Mouse (Mus musculus): Measurements from ENCODE around the gene Olfr877.

Gene Olfr877

GRCm38 (mm10) chr9:37853969-37854368 is at the start of gene Olfr877:
Gene Olfr877, plus strand, starts transcription at chr9:37854269.
- DNase-seq (ENCODE audit: low spot score in 2 of 2): no peak

- no peak for DNase-seq (ENCODE audit: low spot score in 2 of 2)
Observed at GRCm38 (mm10) chr9:37807235-37807634, 46.8 kb upstream of the Olfr877 start.

GRCm38 (mm10) chr9:37808456-37808855 is 45.6 kb upstream of the Olfr877 start:
- DNase-seq (ENCODE audit: low spot score in 2 of 2): no peak

DNA sequence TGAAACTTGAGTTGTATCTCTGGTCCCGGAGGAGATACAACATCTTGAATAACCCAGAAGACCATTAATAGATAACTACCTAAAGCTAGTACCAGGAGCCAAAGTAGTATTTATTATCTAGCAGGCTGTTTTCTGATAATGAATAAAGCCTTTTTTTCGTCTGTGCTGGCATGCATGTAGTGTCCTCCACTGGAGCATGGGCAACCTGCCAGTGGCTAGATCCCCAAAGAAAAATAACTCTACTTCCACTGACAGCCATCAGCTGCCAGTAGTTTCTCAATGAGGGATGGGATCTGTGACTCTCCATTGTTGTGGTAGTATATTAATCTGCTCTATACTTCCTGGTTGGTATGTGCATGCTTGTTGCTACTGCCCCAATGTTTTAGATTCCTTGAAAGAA is 45.1 kb upstream of the Olfr877 start:
- no peak for DNase-seq (ENCODE audit: low spot score in 2 of 2)

GRCm38 (mm10) chr9:37814696-37815095 is 39.4 kb upstream of the Olfr877 start:
- DNase-seq (ENCODE audit: low spot score in 2 of 2): no peak

- DNase-seq (ENCODE audit: low spot score in 2 of 2): no peak
Observed at GRCm38 (mm10) chr9:37829881-37830280, 24.2 kb upstream of the Olfr877 start.

DNA sequence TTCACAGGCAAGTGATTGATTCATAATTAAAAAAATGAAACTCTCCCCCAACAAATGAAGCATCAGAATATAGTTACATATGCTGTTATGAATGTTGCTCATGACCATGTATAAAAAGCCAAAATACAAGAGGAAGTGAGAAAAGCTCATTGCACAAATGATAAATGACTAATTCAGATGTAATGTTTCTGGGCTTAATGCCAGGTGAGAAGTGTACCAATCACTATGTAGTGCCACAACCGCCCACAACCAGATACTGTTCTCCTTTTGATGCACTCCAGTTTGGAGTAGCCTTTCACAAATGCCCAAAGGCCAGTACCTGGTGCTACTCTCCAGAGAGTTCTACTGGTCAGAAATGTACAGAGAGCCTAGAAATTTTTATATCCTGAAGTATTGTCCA is 20.7 kb upstream of the Olfr877 start:
- no peak for DNase-seq (ENCODE audit: low spot score in 2 of 2)

- DNase-seq (ENCODE audit: low spot score in 2 of 2): no peak
Observed at GRCm38 (mm10) chr9:37849267-37849666, 4.8 kb upstream of the Olfr877 start.

GRCm38 (mm10) chr9:37863325-37863724 is 9.3 kb downstream of the Olfr877 start:
- DNase-seq (ENCODE audit: low spot score in 2 of 2): no peak

DNA sequence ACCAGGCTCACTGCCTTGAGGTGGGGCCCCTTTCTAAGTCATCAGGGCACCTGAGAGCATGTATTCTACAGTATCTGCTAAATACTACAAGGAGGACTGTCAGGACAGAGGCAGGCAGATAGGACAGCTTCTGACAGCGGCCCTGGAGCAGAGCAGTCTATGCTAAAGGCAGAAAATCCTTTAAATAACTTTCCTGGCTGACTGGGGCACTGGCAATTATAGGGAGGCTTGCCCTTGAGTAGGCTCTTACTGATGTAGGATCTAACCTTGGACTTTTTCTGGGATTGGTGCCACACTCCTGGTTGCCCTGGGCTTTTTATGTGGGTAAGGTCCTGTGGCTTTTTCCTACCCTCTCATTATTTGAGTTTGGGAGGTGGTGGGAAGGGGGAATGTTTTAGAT is 16.2 kb downstream of the Olfr877 start:
- no peak for DNase-seq (ENCODE audit: low spot score in 2 of 2)

GRCm38 (mm10) chr9:37871097-37871496 is 17.0 kb downstream of the Olfr877 start:
- DNase-seq (ENCODE audit: low spot score in 2 of 2): no peak

DNA sequence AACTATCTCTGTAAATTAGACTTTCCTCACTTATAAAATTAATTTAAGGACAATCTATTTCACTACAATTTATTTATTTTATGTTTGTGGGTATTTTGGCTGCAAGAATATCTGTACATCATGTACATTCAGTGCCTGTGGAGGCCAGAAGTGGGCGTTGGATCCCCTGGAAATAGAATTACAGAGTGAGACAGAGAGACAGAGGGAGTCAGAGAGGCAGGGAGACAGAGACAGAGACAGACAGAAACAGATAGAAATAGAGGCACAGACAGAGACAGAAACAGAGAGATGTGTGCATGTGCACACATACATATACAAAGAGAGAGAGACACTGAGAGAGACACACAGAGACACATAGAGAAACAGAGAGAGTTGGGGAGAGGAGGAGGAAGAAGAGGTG is 17.5 kb downstream of the Olfr877 start:
- DNase-seq (ENCODE audit: low spot score in 2 of 2): no peak

DNA sequence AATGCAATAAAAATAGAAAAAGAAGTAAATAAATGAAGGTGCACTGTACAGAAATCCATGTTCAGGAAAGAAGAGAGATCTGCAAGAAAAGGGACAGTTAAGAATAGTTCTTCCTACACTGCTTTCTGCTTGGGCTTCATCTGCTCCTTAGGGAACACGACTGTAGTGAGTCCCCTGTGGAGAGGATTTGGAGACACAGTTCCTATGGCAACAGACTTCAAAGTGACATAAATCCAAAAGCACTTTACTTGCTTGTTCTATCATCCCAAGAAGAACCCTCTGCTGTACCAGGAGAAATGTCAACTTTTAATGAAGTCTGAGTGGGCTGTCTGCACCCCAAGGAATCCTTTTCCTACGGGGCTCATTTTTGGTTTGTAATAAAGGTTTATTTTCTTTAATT is 36.9 kb downstream of the Olfr877 start:
- DNase-seq (ENCODE audit: low spot score in 2 of 2): no peak

- no peak for DNase-seq (ENCODE audit: low spot score in 2 of 2)
Observed at GRCm38 (mm10) chr9:37896661-37897060, 42.6 kb downstream of the Olfr877 start, which contains the start of gene Olfr145. Gene Olfr145, plus strand, starts transcription at chr9:37896724.

DNA sequence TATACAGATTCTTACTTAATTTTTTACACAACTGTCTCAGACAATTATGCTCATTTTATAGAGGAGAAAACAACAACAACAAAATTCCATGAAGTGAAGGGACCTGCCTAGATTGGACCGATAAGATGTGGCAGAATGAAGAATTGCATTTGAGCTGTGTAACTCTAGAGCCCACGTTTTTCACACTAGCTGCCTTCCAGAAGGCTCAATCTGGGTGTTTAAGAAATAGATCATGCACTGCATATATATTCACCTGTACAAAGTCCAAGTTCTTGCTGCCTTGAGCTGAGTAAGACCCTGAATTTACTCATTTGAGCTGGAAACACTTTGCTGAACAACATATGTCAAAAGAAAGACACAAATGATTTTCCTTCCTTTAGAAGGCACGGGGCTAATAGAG is 51.5 kb downstream of the Olfr877 start:
- DNase-seq (ENCODE audit: low spot score in 2 of 2): no peak

Measured in cerebellum, postnatal 4 days (tissue).